Mouse (Mus musculus) layer of hippocampus, postnatal 36 days (tissue): Measurements from ENCODE around the gene Cacnb2. TPM values are rescaled to one million over a fixed set of nuclear protein-coding genes. Genes with fewer than 3 reads are reported as not detected.
A peak's percentile ranks its signal among the peaks of the same experiment; 100 is the strongest.
"Not testable (repeated sequence)": the region's sequence is repeated elsewhere in the genome, so short reads cannot be mapped to it uniquely, and the experiment has no call there.

Experiments
- DNase-seq, 2 experiments: peaks; one replicate each; pipeline ENCODE4 v3.0.0; 2022
- total RNA-seq, 2 experiments: library from RNA; stranded (reverse); gene quantifications; 2 replicates each; pipeline ENCODE4 v1.2.3; 2021

The Cacnb2 gene
- total RNA-seq, 2 experiments from 2014 or later, result 82.8 to 98.8 TPM

DNA sequence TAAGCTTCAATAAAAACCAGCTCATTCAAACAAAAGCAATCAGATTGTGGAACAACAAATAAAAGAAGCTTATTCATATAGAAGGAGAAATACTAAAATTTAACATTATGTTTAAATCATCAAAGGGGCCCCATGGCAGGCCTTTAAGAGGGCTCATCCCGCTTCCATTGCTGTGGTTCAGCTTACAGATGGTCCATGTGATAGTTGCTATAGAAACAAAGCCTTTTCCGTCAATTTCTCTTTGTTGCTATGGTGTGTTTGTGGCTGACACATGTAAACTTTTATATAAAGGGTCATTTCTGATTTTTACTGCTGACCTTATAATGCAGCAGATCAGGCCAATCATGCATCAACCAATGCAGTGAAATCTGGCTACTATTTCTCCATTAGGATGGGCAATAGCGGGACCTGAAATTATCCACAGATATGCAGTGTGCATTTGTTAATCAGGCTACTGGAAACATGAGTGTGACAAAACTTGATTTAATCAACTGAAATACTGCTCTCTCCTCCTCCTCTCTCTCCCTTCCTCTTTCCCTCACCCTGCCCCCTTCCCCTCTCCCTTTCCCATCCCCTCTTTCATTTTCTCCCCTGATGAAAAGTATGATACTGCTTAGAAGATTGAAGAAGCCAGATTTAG lies 54.4 kb downstream of the Cacnb2 start:
- no peak for DNase-seq

DNA sequence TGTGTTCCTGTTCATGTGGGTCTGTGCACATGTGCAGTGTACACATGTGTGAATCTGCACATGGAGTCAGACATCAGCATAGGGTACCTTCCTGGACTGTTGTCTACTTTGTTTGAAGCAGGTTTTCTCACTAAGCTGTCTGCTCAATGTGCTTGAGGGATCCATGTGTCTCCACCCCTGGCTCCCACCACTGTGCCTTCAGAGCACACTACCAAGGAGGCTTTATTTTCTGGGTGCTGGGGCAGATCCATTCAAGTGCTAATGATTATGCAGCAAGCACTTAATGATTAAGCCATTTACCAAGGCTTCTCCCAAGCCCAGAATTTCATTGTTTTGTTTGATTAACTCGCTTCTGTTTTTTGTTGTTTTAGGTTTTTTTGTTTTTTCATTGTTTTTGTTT lies 62.3 kb downstream of the Cacnb2 start:
- no peak for DNase-seq

DNA sequence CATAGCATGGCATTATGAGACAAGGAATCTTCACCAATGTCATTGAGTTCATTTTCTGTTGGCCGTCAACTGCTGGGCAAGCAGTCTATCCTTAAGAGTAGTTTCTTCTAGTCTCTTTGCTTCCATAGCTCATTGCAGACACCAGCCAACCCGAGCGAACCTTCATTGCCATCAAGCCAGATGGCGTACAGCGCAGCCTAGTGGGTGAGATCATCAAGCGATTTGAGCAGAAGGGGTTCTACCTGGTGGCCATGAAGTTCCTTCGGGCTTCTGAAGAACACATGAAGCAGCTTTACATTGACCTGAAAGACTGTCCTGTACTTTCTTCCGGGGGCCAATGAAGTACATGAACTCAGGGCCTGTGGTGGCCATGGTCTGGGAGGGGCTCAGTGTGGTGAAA lies 69.2 kb downstream of the Cacnb2 start:
- no peak for DNase-seq

DNA sequence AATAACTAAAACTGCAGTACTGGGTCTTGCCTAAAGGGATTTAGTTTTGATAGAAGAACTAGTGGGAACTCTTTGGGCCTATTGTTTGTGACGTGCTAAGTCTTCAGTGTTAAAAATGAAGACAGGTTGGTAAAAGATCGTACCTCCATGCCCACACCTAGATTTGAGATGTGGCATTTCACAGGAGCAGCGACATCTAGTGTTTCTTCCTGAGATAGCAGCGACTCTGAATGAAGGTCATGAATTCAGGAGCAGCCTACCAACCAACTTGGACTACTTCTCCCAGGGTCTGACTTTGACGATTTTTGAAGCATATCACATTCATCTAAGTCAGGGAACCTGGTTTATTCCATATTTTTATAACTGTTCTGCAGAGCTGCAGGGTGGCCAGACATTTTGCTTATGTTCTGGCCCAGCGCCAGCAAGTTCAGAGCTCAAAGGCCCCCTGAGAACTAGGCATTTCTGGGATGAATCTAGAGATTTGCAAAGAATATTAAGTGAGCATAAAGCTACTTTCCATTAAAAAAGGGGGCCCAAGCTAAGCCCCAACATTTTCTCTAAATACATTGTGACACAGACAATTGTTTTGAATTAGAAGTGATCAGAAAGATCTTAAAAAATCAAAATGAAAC lies 74.1 kb downstream of the Cacnb2 start:
- no peak for DNase-seq

DNA sequence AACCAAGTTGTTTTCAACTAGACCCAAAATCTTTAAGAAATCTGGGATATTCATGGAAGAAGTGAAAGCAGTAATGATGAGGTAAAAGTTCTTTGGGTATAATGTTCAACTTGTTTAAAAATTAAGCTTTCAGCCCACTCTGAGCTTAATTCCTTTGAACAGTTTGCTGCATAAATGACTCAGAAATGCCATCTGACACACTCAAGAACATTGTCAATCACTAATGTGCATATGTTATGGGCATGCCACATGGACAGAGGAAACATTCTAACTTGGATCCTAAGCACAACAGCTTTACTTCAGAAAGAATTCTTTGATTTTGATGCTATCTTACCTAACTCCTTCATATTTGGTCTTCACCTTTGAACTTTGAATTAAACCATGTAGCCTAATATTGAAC lies 81.3 kb downstream of the Cacnb2 start:
- no peak for DNase-seq

DNA sequence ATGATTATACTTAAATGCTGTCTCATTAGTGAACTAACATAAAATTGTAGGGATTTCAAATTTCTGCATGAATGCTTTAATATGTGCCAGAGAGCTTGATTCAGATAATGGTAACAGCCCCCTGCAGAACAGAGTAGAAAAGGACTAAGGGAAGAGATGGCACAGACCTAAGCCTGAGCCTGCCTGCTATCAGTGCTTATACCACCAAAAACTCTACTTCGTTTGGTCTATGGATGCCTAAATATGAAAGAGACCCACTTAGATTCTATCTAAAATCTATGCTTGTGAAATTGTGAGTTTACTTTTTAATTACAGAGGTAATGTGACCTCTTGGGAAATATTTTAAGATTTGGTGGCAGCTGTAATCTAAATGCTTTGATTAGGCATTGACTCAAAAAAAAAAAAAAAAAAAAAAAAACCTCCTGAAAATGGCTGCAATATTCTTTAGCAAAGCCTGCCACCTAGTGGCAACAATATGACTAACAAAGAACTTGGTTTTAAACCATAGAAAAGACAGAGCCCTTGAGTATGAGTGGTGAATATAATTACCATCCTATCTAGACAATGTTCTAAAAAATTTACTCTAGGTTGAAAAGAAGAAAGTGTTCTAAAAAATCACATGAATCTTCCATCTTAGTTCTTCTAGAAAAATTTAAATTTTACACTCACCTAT lies 100.2 kb downstream of the Cacnb2 start:
- DNase-seq, result no peak

DNA sequence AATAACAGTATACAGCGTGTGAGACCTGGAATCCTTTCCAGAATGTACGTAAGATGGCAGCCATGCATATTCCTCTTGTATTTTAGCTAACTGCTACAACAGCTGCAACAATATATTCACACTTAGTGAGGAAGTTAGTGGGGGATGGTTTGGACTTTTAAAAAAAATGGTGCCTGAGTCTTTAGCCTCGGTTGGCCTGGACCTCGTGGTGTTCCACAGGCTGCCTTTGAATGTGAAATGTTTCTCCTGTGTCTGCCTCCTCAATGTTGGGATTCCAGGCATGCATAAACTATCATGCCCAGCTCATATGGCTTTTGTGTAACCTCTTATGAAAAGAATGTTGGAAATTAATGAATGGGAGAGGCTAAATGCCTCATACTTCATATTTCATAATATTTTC lies 100.8 kb downstream of the Cacnb2 start:
- DNase-seq, result no peak

DNA sequence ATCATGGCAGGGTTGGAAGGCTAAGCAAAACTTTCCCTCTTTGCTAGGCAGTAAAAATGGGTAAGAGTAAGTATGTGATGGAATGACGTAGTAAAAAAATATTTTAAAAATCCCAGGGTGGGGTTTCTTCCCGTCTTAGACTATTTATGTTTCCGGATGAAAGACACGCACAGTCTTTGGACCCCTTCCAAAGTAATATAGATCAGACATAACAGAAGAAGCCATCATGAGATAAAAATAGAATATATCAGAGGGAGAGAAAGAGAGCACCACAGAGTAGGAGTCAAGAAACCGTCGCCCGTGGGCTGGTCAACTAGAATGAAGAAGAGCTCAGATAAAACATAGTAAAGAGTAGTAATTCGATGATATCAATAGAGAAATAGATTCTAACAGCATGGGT lies 107.4 kb downstream of the Cacnb2 start:
- no peak for DNase-seq

DNA sequence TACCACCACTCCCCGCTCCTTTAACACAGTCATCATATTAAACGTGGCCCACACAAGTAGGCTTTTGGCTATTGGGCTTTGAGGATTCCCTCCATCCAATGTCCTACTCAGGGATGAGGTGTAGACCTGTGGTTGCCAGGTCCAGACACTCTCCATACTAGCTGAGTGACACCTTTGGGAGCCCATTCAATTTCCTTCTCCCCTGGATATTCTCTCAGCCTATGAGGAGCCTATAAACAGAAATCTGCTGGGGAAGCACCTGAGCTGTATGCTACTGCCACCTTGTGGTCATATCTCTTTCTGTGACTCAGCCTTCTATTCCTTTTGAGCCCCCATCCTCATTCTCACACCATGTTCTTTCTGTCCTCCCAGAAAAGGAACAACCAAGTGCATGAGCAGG lies 108.9 kb downstream of the Cacnb2 start:
- DNase-seq, result no peak

DNA sequence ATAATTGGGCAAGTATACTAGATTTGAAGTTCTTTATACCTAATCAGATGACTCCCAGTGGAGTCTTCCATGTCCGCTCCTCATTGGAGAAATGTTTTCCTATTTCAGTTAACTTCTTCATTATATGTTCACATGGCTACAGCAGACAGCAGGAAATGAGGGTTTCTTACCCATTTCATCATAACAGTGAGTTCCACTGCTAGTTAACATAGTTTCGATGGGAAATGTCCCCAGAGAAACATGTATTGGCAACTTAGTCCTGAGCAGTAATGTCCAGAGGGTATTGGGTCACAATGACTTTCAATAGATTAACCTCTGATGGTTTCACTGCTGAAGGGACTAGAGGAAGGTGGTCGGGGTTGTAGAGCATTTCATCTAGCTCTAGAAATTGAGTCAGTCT lies 110.2 kb downstream of the Cacnb2 start:
- no peak for DNase-seq

DNA sequence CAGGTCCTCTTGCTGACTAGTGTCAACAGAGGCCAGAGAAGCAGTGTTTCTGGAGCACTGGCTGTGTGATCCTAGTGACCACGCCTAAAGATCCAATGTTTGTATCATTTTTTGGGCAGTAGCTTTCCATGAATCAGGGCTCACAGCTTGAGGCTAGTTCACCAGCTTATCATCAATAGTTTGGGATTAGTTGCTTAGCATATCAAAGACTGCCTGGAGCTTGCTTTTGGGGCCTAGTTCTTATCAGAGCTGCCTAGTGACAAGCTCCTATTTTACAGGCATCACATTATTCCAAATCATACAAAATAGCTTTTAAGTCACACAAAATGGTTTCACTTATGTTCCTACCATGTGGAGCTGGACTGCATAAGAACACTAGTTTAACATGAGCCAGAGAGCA lies 113.8 kb downstream of the Cacnb2 start:
- no peak for DNase-seq

DNA sequence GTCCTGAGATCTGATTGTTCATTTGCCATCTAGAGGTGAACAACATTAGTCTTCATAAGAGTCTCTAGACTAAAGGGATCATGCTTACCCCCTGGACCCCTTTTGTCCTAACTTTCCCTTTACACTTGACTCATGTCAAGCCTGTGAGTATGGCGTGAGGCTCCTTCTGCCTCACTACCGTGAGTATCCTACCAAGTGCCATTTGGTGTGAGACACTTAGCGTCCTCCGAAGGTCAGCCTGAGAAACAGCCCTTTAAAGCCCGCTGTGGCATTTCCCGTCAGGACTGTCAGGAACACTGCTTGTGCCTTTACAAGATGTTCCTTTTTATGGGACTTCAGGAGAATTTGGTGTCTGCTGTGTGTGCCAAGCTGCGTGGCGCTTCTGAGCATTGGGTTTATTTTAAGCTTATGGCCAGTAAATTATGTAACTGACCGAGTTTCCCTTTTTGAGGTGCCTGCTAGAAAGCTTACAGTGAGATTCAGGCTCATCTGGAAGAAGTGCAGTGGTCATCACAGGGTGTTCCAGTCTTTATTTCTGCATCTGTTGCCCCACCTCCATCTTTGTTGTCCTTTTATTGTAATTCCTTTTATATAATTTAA lies 116.3 kb downstream of the Cacnb2 start:
- DNase-seq, result no peak

DNA sequence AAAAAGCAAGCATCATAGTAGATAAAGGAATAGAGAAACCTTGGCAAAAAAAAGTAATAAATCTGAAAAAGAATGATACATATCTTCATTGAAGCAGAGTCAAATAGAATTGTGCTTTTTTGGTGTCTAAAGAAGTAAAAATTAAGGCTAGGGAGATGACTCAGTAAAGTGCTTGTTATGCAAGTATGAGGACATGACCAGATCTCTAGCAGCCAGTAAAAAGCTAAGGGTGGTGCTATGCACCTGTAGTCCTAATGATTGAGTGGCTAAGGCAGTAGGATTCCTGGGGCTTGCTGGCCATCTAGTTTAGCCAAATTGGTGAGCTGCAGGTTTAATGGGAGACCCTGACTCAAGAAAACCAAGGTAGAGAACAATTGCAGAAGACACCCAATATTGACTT lies 122.5 kb downstream of the Cacnb2 start:
- DNase-seq, result no peak

DNA sequence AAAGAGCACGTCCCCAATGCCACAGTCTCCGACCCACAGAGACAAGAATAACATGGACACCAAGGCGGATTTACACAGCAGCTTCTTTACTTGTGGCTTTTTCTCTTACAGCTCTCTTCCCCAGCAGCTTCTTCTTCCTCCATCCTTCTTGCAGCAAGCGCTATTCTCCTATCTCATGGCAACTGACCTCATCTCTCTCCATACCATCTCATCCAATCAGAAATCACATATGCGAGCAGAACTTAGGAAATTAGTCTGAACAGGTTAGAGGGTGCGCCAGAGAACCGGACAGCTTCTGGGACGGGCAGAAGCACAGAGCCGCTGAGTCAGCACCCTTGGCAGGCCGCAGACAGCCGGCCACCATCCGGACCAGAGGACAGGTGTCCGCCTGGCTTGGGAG lies 123.7 kb downstream of the Cacnb2 start:
- not testable (repeated sequence) for DNase-seq

DNA sequence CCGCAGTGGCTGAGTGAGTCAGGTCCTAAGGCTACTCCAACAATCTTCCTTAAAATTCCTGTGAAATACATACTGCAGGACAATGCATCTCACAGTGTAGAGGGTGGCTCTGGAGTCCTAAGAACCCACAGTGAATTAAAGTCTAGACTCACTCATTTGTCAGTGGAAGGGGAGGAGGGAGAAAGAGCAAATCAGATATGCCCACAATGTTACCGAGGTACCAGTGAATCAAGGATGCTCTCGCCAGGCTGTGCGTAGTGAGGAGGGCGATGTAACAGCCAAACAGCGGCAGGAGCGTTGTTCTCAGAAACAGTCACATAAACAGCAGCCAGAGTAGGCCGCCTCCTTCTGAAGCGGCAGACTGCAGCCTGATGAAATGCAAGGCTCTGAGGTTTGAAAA lies 136.0 kb downstream of the Cacnb2 start:
- peak; percentile 39 to 47 for DNase-seq

DNA sequence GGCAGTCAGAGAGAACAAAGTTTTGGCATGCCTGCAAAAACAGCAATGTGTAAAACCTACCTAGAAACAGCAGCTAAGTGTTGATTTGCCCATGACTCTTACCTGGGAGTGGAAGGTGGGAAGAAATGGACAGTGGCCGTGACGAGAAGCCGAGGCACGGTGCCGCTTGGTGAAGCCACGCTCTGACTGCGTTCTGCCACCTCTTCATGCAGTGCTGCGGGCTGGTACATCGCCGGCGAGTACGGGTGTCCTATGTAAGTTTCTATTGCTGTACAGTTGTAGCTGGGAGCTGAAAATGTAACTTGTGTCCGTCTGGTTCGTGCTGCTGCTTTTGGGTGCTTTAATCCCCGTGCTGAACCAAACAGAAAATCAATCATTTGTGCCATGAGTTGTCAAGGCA lies 136.6 kb downstream of the Cacnb2 start:
- DNase-seq, result peak in 1 of 2 experiments; percentile 19

DNA sequence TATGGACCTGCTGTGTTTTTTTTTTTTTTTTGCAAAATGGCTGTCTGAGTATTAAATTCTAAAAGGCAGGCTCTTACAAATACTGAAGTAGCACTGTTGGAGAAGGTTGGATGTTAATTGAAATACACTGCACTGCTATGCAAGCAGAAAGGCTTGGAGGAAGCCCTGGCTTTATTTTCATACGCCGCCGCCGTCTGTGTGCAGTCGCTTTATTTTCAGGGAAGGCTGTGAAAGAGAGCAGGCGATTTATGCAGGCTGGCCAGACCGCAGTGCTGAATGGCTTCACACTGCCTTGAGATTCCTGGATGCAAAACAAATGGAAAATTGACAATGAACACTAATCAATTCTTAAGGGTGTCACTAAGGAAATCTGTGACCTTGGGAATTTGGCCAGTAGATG lies 137.5 kb downstream of the Cacnb2 start:
- DNase-seq, result peak in 1 of 2 experiments; percentile 24

DNA sequence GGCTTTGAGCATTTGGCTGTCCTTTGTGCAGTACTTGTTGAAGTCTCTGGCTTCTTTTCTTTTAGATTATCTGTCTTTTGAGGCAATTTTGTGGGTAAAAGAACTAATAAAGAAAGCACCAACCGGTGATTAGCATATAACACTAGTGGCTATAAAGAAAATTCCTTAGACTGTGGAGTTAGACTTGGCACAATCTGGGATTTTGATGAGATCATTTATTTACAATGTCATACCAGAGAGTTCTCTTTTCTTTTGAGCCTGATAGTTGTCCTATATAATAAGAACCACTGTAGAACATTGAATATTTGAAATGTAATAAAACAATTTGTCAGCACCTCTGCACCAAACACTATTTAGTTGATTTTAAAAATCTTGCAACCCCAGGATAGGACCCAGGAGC lies 141.9 kb downstream of the Cacnb2 start:
- DNase-seq, result no peak

DNA sequence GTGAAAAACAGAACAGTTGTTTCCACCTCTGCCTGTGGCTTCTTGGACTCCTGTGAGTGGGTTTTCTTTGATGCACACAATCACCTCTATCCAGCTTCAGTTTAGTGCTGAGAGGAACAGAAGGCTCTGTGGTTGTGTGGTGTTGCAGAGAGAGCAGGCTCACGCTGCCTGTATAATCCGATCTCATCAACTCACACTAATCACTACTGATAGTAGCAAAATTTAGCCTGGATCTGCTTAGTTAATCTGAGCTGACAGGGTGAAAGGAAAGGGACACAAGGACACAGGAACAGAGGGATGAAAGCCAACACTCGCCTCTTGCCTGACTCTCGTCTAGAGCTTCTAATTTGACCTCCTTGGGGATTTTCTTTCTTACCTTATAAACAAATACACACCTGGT lies 160.0 kb downstream of the Cacnb2 start:
- no peak for DNase-seq

DNA sequence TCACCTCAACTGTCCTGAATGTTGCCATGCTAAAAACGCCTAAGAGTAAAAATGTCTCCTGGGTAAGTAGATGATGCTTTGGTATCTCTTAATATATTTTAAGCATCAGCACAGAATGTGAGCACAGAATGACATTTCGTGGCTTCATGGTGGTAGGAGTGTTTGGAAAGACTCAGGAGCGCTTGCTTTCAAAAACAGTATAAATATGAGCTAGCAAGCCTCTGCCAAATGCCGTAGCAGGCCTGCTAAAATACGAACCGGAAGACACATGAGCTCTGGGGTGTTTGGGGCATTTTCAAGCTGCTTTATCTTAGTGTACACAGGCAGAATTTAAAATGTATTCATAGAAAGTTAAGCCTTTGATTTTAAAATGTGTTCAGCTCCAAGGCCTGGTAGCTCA lies 161.0 kb downstream of the Cacnb2 start:
- peak in 1 of 2 experiments; percentile 36 for DNase-seq

DNA sequence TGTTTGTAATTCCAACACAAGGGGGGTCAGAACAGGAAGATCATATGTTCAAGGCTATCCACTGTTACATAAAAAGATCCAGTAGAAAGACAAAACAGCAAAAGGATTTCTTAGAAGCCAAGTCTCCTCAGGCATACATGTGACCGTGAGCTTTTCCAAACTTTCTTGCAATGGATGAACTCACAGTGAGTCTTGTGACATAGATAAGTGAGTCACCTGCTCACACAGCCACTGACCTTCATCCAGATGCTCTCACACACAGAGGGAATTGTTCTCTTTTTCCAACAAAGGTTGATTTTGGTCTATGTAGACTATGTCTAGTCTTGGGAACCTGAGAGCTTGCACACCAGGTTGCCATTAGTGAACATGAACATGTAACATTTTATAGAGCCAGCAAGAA lies 166.6 kb downstream of the Cacnb2 start:
- no peak for DNase-seq

DNA sequence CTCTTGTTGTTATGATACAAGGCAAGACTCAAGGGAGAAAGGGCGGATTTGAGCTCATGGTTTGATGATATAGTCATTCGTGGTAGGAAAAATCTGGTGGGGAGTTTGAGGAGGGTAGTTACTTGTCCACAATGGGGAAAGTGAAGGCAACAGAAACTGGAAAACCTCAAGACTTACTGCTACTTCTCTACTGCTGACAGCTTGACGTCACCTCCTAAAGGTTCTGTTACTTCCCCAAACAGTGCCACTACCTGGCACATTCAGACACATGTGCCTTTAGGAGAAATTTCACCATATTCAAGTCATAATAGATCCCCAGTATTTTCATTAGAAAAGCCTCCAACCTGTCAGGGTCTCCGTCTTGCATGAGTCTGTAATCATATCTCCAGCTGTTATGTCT lies 167.7 kb downstream of the Cacnb2 start:
- no peak for DNase-seq

DNA sequence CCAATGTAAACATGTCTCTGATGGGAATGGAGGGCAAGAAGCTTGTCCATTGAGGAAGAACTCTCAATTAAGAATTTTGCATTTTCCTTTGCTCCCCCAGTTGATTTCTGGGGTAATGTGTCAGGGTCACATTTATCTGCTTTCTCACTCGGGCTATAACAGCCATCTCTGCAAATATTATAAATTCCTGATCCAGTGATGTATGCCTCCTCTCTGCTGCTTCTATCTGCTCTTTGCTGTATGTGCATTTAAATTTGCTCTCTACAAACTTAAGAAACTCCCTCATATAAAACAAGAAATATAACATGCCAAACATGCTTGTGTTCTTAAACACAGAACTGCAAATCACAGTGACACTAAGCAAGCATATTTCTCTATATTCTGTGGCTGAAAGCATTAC lies 171.5 kb downstream of the Cacnb2 start:
- no peak for DNase-seq
